Mouse (Mus musculus) brain, embryonic 18.5 days (tissue): ENCODE measurements around the gene Mal.
"Not testable (repeated sequence)": the region's sequence is repeated elsewhere in the genome, so short reads cannot be mapped to it uniquely, and the experiment has no call there.

ENCODE experiments used
- DNase-seq: peaks from one replicate; pipeline ENCODE4 v3.0.0-alpha.2; 2012; ENCODE audit warnings: low read depth, low spot score

Mal gene

DNA sequence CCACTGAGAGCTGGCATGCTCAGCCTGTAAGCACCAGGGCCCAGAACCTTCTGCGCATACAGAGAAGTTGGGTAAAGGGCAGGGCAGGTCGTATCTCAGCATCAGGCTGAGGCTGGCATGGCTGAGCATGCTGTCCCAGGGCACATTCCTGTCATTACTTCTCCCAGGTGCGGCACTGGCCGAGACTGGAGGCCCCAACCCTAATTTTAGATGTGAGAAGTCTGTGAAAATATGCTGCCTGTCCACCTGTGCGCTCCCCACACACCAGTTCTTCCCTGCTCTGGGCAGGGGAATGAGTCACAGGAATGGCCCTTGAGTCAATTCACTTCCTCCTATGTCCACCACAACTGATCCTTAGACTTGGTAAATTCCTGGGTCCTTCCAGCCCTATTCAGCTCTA, 30.8 kb downstream of the Mal start:
- DNase-seq = no peak

GRCm38 (mm10) chr2:127624786-127625185, 31.7 kb downstream of the Mal start:
- peak; percentile 46 for DNase-seq

GRCm38 (mm10) chr2:127622065-127622464, 34.4 kb downstream of the Mal start:
- no peak for DNase-seq

DNA sequence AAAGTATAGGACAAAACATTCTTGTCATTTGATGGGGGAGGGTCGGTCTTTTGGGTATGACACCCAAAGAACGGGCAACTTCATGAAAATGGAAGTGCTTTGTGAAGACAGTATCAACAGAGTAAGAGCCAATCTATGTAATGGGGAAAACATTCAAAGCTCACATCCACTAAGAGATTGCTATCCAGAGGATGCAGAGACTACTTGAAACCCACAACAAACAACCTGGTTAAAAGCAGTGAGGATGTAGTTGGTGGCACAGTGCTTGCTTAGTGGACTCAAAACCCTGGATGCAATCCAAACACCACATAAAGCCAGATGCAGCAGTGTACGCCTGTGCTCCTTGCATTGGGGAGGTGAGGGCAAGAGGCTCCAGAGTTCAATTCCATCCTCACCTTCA, 37.2 kb downstream of the Mal start:
- no peak for DNase-seq

DNA sequence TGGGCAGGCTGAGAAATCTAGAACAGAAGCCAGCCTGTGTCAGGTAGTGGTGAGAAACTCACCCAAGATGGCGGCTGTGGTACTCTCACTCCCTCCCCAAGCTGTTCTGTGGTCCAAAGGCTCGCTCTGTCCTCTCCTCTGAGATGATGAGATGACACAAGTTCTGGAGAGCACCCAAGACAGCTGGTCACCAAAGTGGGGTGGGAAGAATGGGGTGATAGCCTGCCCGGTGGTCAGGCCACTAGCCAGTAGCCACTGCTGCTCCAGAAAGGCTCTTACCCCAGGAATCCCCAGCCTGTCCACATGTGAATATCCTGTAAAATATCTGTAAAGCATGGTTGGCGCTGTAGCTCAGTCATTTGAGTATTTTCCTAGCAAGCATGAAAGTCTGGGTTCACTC, 44.2 kb downstream of the Mal start:
- DNase-seq = no peak

DNA sequence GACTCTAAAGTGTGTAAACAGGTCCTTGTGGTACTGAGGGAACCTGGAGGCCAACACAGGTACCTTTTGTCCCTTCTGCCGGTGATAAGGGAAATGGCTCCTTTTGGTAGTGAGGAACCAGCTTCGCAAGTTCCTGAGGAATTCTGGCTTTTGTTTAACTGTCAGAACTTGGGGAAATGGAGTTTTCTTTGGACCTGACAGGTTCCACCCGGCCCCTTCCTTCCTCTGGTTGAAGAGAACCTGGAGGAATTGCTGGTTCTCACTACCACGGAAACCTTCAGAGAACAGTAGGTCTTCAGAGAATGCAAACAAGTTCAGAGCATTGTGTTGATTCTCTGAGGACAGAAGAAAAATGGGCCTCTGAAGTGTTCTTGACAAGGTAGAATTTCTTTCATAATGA, 45.1 kb downstream of the Mal start:
- DNase-seq = no peak

DNA sequence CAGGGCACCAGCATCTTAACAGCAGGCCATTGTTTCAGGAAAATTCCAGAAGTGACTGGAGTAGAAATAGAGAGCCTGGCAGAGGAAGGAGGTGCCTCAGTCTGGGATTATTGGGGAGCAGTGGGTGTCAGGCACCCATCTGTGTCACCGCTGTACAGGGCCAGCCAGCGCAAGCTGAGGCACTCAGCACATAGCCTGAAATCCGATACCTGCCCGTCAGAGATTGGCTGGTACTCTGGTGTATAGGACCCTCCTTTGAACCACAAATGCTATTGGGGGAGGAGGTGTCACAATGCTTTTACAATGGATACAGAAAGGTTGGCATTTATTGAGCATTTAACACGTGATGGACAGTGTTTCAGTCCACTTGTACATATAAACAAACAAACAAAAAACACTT, 47.5 kb downstream of the Mal start:
- DNase-seq = no peak

- no peak for DNase-seq
Measured at GRCm38 (mm10) chr2:127608234-127608633, 48.3 kb downstream of the Mal start.

DNA sequence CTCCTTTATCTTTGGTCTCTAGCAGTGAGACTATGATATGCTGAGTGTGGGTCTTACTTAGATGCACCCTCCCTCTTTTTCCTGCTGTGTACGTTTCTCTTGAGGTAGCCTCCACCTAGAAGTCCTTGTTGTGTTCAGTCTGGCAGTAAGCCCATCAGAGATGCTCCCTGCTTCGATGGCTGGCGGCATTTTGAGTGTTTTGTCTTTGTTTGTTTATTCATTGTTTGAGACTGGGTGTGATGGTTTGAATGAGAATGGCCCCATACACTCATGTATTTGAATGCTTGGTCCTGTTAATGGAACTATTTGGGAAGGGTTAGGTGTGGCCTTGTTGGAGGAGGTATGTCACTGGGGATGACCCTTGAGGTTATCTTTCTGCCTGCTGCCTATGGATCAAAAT, 51.3 kb downstream of the Mal start:
- DNase-seq = no peak

- DNase-seq = not testable (repeated sequence)
Measured at GRCm38 (mm10) chr2:127603383-127603782, 53.1 kb downstream of the Mal start.

DNA sequence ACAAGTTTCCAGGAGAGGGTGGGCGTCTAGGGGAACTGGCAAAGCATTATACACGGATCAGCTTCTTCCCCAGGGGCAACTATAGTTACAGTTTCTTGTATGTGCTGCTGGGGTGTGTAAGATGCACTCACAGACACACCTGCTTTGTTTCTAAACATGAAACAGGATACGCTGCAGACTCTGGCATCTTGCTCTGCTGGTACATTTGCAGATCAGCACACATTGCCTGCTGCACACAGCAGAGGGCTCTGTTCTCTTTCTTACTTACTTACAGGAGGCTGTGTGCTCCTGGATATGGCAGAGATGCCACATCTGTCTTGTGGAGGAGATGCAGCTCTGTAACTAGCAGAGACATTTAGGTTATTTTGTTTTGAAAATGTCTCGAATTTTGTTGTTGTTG, 65.7 kb downstream of the Mal start:
- DNase-seq = no peak

- DNase-seq = no peak
Measured at GRCm38 (mm10) chr2:127590204-127590603, 66.3 kb downstream of the Mal start.

DNA sequence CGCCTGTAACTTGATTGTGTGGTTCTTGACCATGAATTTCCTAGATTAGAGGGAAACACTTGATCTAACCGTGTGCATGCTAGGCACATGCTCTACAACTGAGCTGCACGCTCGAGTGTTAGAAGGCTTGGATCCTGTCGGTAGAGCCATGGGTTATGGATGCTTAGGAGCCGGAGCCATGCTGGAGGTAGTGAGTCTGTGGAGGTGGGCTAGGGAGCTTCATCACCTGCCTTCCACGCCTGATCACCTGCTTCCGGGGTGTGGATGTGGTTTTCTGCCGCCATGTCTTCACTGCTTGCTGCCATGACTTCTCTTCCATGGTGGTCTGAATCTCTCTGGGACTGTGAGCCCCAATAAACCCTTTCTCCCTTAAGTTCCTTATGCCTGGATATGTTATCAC, 67.6 kb downstream of the Mal start:
- no peak for DNase-seq

DNA sequence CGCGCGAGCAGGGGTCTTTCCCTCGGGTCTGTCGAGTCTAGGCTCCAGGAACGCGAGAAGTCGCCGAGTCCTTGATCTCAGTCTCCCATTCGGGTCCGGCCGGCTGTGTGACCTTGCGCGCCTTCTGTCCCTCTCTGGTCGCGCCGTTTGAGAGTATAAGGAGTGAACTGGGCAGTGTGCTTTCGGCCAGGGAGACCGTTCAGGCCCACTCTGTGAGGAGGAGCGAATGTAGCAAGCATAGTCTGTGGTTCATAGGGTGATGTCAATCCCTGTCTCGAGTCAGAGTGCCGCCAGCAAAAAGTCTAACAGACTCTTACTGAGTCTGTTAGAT, 69.0 kb downstream of the Mal start:
- no peak for DNase-seq

GRCm38 (mm10) chr2:127586694-127587513, 69.6 kb downstream of the Mal start, which contains the start of the genes Zfp661 and Mrps5:
Gene Zfp661, minus strand, starts transcription at chr2:127587094.
Gene Mrps5, plus strand, starts transcription at chr2:127587222.
- DNase-seq = peak; percentile 72

DNA sequence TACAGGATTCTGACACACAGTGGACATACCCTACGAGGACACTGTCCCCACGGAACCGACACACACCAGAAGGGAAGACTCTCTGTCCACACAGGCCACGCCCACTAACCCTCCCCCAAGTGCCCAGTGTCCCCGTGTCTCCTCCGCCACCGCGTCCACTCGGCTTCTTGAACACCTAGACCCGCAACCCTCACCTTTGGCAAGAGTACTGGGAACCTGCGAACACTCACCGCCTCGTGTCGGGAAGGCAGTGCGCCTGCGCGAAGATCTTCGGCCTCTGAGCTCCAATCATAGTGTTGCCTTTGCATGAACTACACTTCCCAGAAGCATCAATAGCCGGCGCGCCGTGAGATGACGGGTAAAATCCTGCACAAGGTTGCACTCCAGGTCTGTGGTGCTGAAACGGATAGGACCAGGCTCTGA, 72.0 kb downstream of the Mal start:
- peak; percentile 86 for DNase-seq
